Mouse (Mus musculus) macrophage (primary cell): ENCODE measurements at regions not wholly inside any gene's neighbourhood (a gene's known extent, or its start where the extent isn't known, plus 50 kb on each side); places are given as distances from the start of the nearest gene placed in this dataset.
A peak's percentile ranks its signal among the peaks of the same experiment; 100 is the strongest.

ENCODE experiments used
- H3K27ac ChIP-seq: fragments of 350-480 bp; formaldehyde crosslinking; 2 replicates; pipeline ENCODE4 v1.9.0; 2021
- H3K36me3 ChIP-seq: fragments of 350-480 bp; formaldehyde crosslinking; 2 replicates; pipeline ENCODE4 v1.9.0; 2021; ENCODE audit errors: inconsistent target
- H3K4me3 ChIP-seq: fragments of 350-480 bp; formaldehyde crosslinking; 2 replicates; pipeline ENCODE4 v1.9.0; 2021; ENCODE audit errors: inconsistent target
- H3K79me2 ChIP-seq: fragments of 350-480 bp; formaldehyde crosslinking; 2 replicates; pipeline ENCODE4 v1.9.0; 2021; ENCODE audit errors: inconsistent target
- WGBS: methylation state at CpG from one replicate; pipeline ENCODE4 v1.1.7; 2026; ENCODE audit warnings: inconsistent platforms; ENCODE audit not compliant: missing documents; 5-methylcytosine and 5-hydroxymethylcytosine counted together

DNA sequence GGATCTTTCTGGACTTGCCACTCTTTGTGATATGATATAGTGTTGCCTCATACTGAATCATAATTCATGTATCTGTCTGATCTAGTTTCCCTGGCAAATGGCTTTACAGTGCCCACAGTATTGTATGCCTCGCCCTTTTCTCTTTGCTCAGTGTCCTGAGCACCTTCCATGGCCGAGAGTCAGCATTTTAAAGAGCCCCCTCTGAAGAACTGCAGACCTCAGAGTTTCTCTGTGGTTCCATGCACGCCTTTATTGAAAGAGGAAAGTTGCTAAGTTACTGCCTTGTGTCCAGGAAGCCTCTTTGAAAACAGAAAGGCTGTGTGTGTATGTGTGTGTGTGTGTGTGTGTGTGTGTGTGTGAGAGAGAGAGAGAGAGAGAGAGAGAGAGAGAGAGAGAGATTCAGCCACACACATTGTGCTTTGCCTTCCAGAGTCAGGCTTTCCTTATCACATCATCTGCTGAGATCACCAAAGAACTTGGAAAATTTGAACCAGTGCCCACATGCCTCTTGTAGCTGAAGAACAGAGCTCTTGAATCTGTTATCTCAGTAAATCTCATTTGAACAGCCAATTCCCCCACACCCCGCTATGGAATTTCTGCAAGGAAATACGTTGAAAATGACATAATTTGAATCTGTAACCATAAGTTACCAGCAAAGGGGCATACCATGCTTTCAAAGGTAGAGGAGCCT is 122.6 kb downstream of the Snx18 start:
- Histone ChIP-seq H3K27ac (no peak overlapping the region), H3K4me3 (no peak overlapping the region), H3K79me2 (no peaks in the 10 kb centered on the region), H3K36me3 (no peaks in the 10 kb centered on the region)
- 80% methylated on average over 5 of the region's 5 CpGs for WGBS

DNA sequence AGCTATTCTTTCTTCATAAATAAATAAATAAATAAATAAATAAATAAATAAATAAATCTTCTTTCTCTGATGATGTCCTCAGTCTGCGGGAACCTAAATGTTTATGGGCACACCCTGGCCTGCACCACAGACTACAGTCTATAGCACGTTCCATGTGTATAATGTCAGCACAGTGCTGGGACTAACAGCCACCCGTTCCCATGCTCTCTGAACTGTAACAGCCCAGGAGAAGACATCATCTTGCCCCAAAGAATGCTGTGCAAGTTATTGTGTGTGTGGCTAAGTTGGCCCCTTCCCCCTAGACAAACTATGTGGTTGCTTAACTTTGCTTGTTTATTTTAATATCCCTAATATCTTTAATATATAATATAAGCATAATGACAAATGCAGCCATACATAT is 123.2 kb downstream of the Snx18 start:
- H3K4me3 ChIP-seq, result no peak overlapping the region
- 90% methylated on average over 3 of the region's 3 CpGs for WGBS
- no peaks in the 10 kb centered on the region for H3K36me3 ChIP-seq
- H3K79me2 ChIP-seq, result no peaks in the 10 kb centered on the region
- H3K27ac ChIP-seq, result no peak overlapping the region

DNA sequence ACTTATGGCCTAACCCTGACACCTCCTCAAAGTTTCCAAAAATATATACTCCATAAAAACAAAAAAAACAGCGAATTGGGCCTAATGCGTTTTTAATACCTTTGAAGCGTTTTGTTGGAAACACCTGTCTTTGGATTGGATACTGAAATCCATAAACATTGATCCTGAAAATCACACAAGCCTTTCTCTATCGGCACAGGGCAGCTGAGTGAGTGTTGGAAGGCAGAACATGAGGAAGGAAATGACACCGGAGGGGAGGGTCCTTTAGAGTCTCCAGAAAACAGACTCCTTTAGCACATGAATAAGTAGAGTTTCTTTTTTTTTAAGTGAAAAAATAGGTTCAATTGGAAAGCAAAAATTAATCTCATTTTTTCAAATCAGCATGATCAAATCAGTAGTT is 123.7 kb downstream of the Snx18 start:
- Histone ChIP-seq H3K79me2 (no peaks in the 10 kb centered on the region), H3K27ac (no peak overlapping the region), H3K36me3 (no peaks in the 10 kb centered on the region), H3K4me3 (no peak overlapping the region)
- 47% methylated on average over 5 of the region's 5 CpGs for WGBS

DNA sequence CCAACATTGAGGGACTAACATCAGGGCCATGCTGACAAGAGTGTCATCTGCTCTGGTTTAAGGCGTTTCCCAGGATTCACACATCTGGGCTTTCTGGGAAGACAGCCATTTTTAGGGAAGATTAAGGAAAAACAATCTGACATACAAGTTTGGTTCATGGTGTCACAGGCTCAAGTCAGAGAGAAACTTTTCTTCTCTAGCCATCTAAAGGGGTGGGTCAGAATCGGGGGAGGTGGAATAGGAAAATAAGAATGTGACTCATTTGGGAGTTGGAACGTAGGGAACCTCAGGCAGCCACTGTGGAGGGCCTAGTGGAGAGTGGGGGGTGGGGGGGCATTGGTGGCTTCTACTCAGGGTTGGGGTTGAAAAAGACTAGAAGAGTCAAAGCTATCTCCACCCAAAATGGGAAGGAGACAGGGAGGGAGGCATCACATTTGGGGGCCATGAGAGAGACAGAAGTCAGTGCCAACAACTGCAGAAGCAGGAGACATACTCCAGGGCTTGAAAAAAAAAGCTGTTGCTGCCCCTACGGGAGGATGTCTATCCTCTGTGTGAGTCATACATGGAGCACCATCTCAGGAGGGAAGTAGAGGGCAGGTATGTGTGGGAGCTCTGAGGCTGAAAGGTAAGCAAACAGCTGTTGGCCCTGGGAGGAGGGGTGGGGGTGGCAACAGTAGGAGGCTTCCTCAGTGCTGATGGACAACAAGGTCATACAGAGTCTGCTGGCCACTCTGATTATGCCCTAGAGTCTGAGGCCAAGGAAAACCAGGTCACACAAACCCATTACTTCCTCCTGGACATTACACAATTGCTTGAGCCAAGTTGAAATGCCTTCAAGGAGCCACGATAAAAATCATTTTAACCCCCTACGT is 128.2 kb downstream of the Snx18 start:
- Histone ChIP-seq H3K4me3 (no peak overlapping the region), H3K36me3 (no peaks in the 10 kb centered on the region), H3K27ac (0 out of 2 replicates have a peak overlapping the region, but pooled peaks have one; percentile 1), H3K79me2 (no peaks in the 10 kb centered on the region)
- WGBS, result 43% methylated on average over 6 of the region's 6 CpGs

DNA sequence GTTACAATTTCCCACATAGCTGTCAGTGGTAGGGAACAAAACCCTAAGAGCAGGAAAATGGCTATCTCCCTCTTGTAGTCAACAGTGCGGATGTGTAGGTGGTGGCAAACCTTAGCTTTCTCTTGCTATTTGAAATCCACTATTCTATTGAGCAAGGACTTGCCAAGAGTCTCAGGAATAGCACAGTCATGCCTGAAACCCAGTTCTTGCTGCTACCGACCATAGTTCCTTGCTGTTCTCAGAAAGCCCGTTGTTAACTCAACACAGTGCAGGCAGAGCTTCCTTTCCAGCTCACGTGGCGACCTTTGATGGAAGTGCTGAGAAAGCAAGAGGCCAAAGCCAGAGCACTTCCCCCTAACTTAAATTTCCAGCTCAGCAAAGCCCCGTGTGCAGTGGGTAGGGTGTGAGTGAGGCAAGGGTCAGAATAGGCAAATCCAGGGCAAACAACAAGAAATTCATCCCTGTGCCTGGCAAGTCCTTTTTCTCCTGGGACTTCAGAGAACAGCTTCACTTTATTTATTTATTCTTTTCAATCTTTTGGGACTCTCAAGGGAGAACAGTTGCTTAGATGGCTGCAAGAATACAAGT is 131.9 kb downstream of the Snx18 start:
- H3K36me3 ChIP-seq, result no peaks in the 10 kb centered on the region
- H3K4me3 ChIP-seq, result no peak overlapping the region
- H3K79me2 ChIP-seq, result no peaks in the 10 kb centered on the region
- peak overlapping the region; percentile 72 for H3K27ac ChIP-seq
- WGBS, result 9% methylated on average over 6 of the region's 6 CpGs

DNA sequence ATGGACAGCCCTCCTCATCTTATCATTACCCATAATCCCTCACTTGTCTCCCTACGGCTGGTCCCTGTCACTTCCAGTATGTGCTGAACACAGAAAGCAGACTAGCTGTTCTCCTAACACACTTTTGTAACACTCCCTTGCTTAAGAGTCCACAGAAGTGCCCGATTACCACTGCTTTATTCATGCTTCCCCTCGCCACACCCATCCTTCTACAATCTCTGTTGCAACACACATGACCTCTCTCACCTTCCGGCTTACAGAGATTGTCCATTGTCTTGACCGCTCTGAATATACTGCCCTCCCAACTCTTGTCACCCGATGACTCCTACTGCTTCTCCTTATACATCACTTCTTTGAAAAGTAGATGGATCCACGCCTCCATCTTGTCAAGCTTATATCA is 132.9 kb downstream of the Snx18 start:
- 32% methylated on average over 7 of the region's 7 CpGs for WGBS
- Histone ChIP-seq H3K4me3 (no peak overlapping the region), H3K79me2 (no peaks in the 10 kb centered on the region), H3K27ac (peak overlapping the region; percentile 72), H3K36me3 (no peaks in the 10 kb centered on the region)

DNA sequence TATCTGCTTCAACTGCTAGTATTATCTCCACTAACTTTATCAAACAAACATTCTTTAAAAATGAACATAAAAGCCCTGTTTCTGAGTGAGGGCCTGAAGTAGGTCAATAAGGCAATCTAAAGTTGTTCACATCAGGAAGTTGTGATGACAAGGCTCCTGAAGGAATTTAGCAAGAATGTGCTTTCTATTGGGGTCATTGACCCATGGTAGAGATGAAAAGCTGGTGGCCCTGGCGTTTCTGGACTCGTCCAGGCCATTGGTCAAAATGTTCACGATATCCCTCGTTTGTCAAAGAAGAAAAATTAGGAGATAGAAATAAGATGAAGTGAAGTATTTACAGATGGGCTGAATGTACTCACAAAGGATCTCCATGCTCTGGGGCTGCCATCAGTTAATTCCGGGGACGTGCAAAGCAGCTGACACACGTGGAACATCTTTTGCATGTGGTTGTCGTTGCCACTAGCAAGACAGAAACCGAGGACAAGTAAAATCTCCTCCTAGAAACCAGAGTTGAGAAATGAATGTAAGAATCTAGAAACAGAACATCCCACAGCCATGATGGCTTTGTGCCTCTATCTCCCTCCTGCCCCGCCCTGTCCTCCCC is 134.1 kb downstream of the Snx18 start:
- Histone ChIP-seq H3K36me3 (no peaks in the 10 kb centered on the region), H3K79me2 (no peaks in the 10 kb centered on the region), H3K27ac (no peak overlapping the region), H3K4me3 (no peak overlapping the region)
- WGBS, result 93% methylated on average over 10 of the region's 10 CpGs

DNA sequence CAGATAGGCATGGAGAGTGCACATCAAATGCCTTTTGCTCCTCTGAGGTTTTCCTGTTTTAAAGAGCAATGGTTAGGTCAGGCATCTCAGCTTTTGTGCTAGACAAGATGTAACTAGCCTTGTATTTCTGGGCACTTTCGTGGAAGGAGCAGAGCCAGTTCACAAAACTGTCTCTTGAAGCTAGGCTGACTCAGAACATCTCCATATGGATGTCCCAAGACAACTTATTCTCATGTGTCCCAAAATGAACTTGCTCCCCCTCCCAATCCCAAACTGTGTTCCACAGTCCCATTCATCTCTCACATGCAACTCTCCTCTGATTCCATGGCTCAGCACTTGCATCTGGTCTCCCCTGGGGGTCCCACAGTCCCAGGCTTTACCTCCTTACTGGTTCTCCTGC is 135.5 kb downstream of the Snx18 start:
- Histone ChIP-seq H3K36me3 (no peaks in the 10 kb centered on the region), H3K27ac (no peak overlapping the region), H3K79me2 (no peaks in the 10 kb centered on the region), H3K4me3 (no peak overlapping the region)
- WGBS, result 100% methylated on average over 1 of the region's 1 CpGs

DNA sequence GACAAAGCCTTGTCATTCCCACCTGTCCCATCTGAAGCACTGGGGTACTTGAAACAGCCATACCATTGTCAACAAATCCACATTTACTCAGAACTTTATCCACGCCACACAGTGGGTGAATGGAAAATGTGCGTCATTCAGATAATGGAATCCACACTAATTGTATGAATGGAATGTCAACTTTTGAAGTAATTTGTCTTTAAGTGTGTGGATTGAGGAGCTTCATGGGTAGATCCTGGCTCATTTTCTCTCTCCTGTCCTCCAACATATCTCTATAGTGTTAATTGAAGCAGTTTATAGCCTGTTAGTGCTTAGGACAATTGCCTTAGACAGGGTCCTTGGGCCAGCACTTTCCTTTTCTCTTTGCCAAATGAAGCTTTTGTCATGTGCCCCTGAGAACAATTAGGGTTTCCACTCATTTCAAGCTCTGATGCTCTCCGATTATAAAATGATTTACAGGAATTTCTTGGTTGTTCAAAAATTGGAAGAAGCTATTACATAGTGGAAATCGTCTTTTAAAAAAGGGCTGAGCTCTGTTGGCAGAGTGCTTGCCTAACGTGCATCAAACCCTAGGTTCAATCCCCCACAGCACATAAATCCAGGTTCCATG is 140.4 kb downstream of the Snx18 start:
- WGBS, result 93% methylated on average over 5 of the region's 5 CpGs
- H3K4me3 ChIP-seq, result no peak overlapping the region
- H3K79me2 ChIP-seq, result no peaks in the 10 kb centered on the region
- no peak overlapping the region for H3K27ac ChIP-seq
- no peaks in the 10 kb centered on the region for H3K36me3 ChIP-seq

DNA sequence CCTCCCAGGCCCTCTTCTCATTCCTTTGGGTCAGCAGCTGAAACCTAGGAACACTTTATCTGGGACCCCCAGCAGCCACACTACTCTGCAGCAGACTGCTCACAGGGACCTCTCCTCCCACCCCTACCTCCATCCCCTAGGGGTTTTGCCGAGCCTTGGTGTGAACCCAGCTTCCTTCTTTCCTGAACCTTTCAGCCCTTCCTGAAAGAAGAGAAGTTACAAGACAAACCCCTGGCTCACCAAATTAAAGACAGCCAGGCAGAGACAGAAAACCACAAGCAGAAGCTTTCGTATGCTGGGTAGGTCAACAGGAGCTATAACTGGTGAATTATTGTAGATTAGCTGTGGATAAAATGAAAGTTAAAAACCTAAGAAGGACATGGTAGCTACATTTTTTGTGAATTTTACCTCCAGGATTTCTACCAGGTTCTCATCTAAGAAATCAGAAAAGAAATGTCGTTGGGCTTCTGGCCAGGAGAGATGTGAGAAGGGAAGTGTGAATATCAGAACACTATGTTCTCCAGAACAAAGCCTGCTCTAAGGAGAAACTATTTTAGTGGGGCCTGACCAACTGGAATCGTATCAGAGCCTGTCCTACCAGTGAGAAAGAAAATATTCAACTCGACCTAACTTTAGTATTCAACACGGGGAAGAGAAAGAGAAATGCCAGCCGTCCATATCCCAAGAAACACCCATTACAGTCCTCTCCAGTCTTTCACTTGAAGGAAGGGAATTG is 147.4 kb downstream of the Snx18 start:
- no peaks in the 10 kb centered on the region for H3K79me2 ChIP-seq
- no peak overlapping the region for H3K4me3 ChIP-seq
- 48% methylated on average over 7 of the region's 7 CpGs for WGBS
- no peaks in the 10 kb centered on the region for H3K36me3 ChIP-seq
- no peak overlapping the region for H3K27ac ChIP-seq

DNA sequence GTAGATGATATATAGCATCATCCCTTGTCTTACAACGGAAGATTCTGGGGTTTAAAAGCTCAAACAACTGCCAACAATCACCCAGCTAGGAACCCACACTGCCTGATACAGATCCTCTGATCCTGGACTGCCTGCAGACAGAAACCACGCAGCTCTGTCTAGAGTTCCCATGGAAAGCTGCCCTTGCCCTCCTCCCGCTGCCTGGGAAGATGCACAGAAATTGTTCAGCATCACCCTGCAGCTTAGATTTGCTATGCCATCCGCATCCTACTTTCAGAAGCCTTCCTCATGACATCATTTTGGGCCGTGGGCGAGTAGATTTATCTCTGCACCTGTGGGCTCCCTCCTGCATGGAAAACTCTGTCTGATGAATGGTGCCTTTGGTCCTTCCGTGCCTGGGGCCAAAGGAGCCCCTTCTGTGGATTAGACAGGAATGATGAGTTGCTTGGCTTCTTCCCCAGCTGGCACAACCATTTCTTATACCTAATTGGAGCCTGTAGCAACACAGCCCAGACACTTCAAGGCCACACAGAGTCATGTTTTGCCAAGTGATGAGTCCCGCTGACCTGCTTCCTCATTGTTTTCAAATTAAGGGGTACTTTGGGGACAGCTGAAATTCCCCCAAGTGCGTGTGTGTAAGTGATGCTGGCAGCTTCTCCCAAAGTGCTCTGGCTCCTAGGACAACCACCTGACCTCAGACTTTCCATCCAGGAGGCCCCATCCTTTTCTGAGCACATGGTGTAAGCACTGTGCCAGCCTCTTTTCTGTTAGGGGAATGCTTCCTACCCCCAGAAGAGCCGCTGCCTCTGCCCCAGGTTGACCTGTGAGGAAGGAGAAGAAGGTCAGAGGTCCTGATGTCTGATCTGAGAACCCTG is 153.9 kb downstream of the Snx18 start:
- WGBS, result 93% methylated on average over 10 of the region's 10 CpGs

DNA sequence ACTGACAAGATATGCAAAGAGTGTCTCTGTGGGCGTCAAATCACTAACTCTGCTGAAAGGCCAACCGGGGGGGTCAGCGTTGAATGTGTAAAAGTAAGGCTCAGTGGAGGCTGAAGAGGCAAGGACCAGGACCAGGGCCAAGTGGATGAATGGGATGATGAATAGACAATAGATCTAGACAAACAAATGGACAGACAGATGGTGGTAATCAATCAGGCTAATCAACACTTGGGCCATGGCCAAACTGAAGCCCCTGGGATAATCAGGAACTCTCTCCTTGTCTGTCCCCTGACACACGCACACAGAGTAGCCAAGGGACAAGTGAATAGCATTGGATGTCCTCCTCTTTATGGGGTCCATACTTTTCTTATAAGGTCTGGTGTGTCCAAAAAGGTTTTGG is 154.9 kb downstream of the Snx18 start:
- Histone ChIP-seq H3K79me2 (no peaks in the 10 kb centered on the region), H3K4me3 (no peak overlapping the region), H3K27ac (no peak overlapping the region), H3K36me3 (no peaks in the 10 kb centered on the region)
- WGBS, result 88% methylated on average over 4 of the region's 4 CpGs

More for the DNA sequence above, 153.9 kb downstream of the Snx18 start:
- Histone ChIP-seq H3K27ac (no peak overlapping the region), H3K79me2 (no peaks in the 10 kb centered on the region), H3K4me3 (no peak overlapping the region), H3K36me3 (no peaks in the 10 kb centered on the region)
